Mouse (Mus musculus) adrenal gland, postnatal 36 days (tissue): ENCODE results near the gene Rfc5. TPM values are rescaled to one million over a fixed set of nuclear protein-coding genes. Genes with fewer than 3 reads are reported as not detected.
"Not testable (repeated sequence)": the region's sequence is repeated elsewhere in the genome, so short reads cannot be mapped to it uniquely, and the experiment has no call there.

Source experiments
- DNase-seq, 2 experiments: peaks; one replicate each; pipeline ENCODE4 v3.0.0; 2021; ENCODE audit warnings: mixed read lengths in 1 of 2
- long read RNA-seq, 2 experiments: library from polyadenylated mRNA; stranded (forward); transcript quantifications; one replicate each; pipeline ENCODE4 v2.0.0; 2021; ENCODE audit warnings: borderline sequencing depth in 2 of 2
- total RNA-seq, 2 experiments: library from RNA; stranded (reverse); gene quantifications; 2 replicates each; pipeline ENCODE4 v1.2.3; 2021

Rfc5 gene
- 1 to 10 TPM; 7.5 to 8.7 TPM for total RNA-seq
- long read RNA-seq, experiment 1, transcript Rfc5-201 (11 exons, 2,796 nt): major isoform, 18 of 23 reads
- long read RNA-seq, experiment 1, partial matches to known transcripts: 0 of 23 reads
- long read RNA-seq, experiment 1, other reads (novel, unspliced or antisense): 3 of 23 reads
- long read RNA-seq, experiment 2, transcript Rfc5-201 (11 exons, 2,796 nt): major isoform, 5 of 6 reads
- long read RNA-seq, experiment 2, partial matches to known transcripts: 0 of 6 reads
- long read RNA-seq, experiment 2, other reads (novel, unspliced or antisense): 0 of 6 reads

DNA sequence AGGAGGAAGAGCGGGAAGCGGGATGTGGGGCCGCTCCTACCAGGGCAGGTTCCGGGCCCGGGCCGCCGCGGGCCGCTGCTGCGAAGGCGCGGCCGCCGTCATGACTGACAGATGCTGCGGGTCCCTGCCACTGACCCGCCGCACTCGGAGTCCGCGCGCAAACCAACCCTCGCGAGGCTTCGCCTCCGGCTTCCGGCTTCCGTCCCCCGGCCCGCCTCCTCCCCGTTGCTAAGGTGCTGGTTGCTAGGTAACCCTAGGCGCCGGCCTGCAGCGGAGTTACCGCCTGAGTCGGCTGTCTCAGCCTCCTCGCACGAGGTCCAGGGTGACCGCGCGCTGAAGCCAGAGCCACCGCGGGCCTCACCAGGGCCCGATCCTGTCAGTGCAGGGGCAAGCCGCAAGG lies at the start of gene Rfc5:
Gene Rfc5 (minus strand): TSS at position 171 of the 400 bp plus-strand sequence.
- DNase-seq: peak; percentile 99

GRCm38 (mm10) chr5:117433501-117433900 lies 44.7 kb upstream of the Rfc5 start:
- DNase-seq: peak; percentile 14 to 22

DNA sequence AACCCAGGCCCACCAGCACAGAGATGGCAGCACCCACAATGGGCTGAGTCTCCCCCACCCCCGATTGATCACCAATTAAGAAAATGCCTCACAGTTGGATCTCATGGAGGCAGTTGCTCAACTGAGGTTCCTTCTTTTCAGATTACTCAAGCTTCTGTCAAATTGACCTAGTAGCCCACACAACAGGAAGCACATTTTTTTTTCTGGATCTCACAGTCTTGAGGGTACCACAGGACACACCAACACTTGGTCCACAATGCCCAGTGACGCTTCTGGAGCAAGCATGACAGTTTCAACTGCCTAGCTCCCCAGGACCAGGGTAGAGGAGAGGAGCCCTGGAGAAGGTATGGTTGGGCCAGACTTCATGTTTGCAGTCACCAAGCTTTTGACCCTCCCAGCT lies 28.6 kb upstream of the Rfc5 start:
- DNase-seq: no peak

- no peak for DNase-seq
Observed at GRCm38 (mm10) chr5:117415011-117415912, 26.4 kb upstream of the Rfc5 start.

DNA sequence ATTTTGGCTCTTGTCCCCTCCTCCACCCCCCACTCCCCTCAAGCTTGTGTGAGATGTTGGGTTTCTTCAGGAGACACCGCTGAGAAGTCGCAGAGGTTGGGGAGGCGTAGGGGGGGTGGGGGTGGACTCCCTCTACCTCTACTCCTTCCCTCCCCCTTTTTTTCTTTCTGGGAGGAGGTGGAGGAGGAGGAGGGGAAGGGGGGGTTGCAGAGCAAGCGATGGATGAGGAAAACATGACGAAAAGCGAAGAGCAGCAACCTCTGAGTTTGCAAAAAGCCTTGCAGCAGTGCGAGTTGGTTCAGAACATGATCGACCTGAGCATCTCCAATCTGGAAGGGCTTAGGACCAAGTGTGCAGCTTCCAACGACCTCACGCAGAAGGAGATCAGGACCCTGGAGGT lies 25.8 kb upstream of the Rfc5 start:
- DNase-seq: no peak

DNA sequence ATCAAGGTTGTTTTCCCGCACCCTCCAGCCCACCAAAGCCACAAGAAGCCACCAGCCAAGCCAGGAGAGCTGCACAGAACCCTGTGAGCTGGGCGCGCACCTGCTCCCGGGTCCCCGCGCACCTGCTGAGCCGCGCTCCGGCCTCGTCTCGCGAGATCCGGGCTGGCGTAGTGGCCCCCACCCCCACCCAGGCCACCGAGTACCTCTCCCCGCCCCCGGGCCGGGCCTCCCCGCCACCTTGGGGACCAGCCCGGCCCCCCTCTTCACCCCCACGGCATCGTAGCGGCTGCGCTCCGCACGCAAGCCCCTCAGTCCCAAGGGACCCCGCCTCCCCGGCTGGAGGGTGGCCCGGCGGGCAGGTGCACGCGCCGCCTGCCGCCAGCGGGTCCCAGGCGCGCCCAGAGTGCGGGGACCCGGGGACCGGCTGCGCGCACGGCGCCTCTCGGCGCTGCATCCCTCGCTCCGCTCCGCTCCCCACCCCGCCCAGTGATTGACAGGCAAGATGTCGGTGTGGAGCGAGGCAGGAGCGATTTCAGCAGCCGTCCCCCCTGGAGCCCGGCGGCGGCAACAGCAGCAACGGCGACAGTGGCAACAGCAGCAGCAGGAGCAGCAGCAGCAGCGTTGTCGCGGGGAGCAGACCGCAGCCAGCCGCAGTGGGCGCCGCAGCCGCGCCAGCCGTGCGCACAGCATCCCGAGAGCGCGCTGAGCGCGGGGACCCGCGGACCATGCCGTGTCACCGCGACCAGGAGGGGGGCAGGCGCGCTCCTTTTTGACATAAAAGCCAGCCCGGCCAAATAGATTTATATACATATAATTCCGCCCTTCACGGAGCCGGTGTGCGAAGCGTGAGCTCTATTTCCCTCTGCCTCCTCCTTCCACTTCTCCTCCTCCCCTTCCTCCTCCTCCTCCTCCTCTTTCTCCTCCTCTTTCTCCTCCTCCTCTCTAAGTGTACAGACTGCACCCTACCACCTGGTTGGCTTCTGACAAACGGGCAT lies 25.0 kb upstream of the Rfc5 start, which contains the start of gene Ksr2:
Gene Ksr2 (plus strand): TSS at position 494 of the 995 bp plus-strand sequence.
- DNase-seq: peak; percentile 25 to 62

DNA sequence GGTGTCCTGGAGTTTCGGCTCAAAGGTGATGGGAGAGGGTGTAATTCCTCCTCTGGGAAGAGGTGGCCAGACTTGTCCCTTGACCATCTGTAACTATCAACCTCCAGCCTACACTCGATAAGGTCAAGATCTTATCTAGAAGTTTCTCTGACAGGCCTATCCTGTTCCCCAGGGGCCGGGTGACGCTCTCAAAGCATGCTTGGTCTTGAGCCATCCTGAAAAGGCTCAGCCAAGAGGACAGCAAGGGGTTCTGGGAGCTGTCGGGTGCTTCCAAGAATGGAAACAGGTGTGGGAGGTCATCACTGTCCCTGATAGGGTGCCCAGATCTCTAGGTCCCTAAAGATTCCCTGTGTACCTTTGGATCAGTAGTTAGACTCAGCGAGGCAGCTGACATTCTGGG lies 20.5 kb upstream of the Rfc5 start:
- DNase-seq: no peak

- peak; percentile 49 to 54 for DNase-seq
Observed at GRCm38 (mm10) chr5:117408216-117408615, 19.4 kb upstream of the Rfc5 start.

DNA sequence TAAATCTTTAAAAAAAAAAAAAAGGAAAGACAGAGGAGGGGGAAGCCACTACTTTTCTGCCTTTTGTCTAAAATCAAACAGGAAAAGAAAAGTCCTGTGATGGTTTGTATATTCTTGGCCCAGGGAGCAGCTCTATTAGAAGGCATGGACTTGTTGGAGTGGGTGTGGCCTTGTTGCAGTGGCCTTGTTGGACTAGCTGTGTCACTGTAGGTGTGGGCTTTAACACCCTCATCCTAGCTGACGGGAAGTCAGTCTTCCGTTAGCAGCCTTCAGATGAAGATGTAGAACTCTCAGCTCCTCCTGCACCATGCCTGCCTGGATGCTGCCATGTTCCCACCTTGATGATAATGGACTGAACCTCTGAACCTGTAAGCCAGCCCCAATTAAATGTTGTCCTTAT lies 15.8 kb upstream of the Rfc5 start:
- not testable (repeated sequence) for DNase-seq

- DNase-seq: no peak
Observed at GRCm38 (mm10) chr5:117403609-117404008, 14.8 kb upstream of the Rfc5 start.

- DNase-seq: no peak
Observed at GRCm38 (mm10) chr5:117399281-117399680, 10.4 kb upstream of the Rfc5 start.

DNA sequence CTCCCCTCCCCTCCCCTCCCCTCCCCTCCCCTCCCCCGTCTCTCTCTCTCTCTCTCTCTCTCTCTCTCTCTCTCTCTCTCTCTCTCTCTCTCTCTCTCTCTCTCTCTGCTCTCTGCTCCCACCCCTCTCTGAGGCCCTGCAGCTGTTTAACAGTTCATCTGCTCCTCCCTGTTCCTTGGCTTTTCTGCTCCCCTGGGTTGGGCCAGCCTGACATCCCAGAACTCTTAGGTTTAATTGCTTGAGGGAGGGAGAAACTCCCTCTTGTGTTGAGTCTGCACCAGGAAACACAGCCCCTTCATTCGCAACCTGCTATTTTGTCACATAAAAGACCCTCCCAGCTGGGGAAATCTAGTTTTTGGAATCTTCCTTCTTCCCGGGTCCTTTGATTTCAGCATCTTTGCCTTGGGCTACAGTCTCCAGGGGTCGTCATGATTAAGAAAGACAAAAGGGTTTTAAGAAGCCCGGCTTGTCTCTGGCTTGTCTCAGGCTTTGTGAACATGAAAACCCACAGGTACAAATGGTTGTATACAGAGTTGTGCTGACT lies 9.2 kb upstream of the Rfc5 start:
- DNase-seq: no peak

GRCm38 (mm10) chr5:117397371-117397770 lies 8.5 kb upstream of the Rfc5 start:
- no peak for DNase-seq

- DNase-seq: no peak
Observed at GRCm38 (mm10) chr5:117396596-117397014, 7.8 kb upstream of the Rfc5 start.

DNA sequence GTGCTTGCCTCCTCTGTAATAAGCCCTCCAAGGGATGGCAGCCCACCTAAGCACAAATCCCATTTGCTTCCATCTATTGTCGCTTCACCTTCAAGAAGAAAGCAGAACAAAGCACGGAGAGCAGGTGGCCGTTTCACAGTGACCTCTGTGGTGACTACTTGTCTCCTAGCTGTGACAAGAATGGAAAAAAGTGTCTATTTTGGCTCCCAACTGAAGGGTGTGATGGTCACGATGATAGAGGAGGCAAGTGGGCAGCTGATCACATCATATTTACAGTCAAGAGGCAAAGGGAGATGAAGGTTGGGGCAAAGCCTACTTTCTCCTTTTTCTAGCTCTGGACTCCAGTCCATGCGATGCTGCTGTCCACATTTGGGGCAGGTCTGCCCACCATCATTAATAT lies 7.0 kb upstream of the Rfc5 start:
- no peak for DNase-seq

DNA sequence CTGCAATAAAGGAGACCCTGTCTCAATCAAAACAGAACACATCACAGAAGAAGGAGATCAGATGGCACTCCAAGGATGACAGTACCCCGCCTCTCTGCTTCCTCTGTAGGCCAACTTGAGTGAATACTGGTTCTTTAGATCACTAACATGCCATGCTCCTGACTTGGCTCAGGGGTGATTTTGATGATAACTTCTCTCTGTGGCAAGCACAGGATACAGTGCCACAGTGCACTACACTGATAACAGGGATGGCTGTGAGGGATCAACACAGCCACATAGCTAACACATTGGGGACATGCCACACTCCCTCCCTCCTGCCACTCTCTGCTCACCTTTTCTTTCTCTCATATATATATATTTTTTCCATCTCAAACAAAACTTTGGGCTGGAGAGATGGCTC lies 2.0 kb upstream of the Rfc5 start:
- no peak for DNase-seq

GRCm38 (mm10) chr5:117388296-117388751 lies 523 bp downstream of the Rfc5 start:
- DNase-seq: peak; percentile 47 to 48

DNA sequence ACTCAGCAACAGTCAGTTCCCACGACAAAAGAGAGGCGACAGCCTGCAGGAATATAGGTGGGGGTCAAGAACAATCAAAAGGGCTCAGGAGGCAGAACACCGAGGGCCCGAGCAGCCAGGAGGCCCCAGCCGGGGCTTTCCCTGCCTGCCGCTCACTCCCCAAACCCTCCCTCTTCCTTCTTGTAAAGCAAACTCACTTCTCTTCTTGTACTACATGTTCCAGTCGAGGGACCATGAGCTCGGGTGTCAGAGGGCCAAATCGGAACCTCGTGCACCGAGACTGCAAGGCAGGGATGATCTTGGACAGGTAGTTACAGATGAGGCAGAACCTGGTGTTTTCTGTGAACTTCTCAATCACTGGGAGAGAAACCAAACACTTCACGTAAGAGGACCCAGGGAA lies 5.6 kb downstream of the Rfc5 start:
- DNase-seq: no peak

DNA sequence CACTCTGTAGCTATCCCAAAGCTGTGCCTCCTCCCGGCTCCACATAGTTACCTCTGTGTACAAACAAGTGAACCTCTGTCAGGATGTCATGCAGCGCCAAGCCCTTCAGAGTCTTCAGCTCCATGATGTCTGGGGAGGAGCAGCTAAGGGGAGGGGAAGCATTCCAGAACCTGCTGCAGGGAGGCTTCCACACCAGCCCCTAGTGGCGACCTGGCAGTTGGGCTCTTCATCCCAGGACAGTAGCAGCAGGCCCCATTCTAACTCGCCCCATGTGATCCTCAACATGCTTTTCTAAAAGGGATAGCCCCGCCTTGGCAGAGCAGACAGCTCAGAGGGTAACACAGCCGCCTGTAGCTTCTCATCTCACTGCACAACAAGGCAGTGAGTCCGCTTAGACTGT lies 7.1 kb downstream of the Rfc5 start:
- no peak for DNase-seq

- DNase-seq: no peak
Observed at GRCm38 (mm10) chr5:117380199-117380598, 8.6 kb downstream of the Rfc5 start.

DNA sequence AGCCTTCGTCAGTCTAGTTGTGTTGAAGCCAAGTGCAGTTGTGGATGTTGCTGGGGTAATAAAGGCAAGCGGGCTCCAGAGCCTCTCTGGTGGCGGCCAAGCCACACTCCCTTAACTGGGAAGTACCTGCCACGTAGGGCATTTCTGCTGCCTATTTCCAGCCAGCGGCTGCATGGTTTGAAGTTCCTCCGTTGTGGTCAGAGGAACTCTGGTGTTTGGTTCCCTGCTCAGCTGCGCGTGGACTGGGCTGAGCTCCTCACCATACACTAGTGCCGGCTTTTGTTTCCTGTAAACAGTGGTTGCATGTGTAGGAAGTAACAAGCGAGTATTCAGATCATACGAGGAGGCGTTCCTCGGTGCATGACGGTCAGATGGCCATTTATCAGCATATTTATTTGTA lies 11.1 kb downstream of the Rfc5 start:
- not testable (repeated sequence) for DNase-seq

DNA sequence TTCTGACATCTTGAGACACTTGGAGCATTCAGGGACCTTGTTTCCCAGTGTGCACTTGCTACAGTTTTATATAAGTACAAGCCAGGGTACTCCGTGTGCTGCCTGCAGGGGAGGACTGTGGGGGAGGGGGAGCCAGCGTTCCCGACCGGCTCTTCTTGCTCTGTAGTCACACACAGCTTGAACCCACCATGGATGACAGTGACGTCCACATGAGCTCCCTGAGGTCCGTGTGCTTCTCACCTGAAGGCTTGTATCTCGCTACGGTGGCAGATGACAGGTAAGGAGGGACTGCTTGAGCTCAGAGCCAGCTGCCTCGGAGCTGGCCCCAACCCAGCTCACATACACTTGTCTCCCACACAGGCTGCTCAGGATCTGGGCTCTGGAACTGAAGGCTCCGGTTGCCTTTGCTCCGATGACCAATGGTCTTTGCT lies 12.5 kb downstream of the Rfc5 start:
- no peak for DNase-seq
